Mouse (Mus musculus) heart, embryonic 15.5 days (tissue): Measurements from ENCODE around the gene Spesp1. TPM values are rescaled to one million over a fixed set of nuclear protein-coding genes. Genes with fewer than 3 reads are reported as not detected.

Source experiments
- ATAC-seq: fragments of 200-750 bp; cut with Nextera tagmentation; replicated peaks from 2 replicates; pipeline ENCODE4 v1.8.0; 2017; ENCODE audit warnings: low read depth, moderate TSS enrichment; ENCODE audit not compliant: insufficient number of reproducible peaks, insufficient read depth, low FRiP score
- H3K27ac ChIP-seq: fragments of 300-500 bp; sonication (generic); 2 replicates; pipeline ENCODE4 v1.5.1; 2015; ENCODE audit warnings: mild to moderate bottlenecking, inconsistent platforms
- H3K27me3 ChIP-seq: fragments of 300-500 bp; sonication (generic); 2 replicates; pipeline ENCODE4 v1.6.1; 2015; ENCODE audit warnings: inconsistent platforms
- H3K36me3 ChIP-seq: fragments of 300-500 bp; sonication (generic); 2 replicates; pipeline ENCODE4 v1.6.1; 2015; ENCODE audit warnings: mild to moderate bottlenecking, inconsistent platforms
- H3K4me1 ChIP-seq: fragments of 300-500 bp; sonication (generic); replicated peaks from 2 replicates; pipeline ENCODE4 v1.6.1; 2015; ENCODE audit warnings: inconsistent platforms
- H3K4me2 ChIP-seq: fragments of 300-500 bp; sonication (generic); 2 replicates; pipeline ENCODE4 v1.6.1; 2015; ENCODE audit warnings: inconsistent platforms, mild to moderate bottlenecking, moderate library complexity
- H3K4me3 ChIP-seq: fragments of 300-500 bp; sonication (generic); 2 replicates; pipeline ENCODE4 v1.5.1; 2015; ENCODE audit warnings: mild to moderate bottlenecking, inconsistent platforms
- H3K9ac ChIP-seq: fragments of 300-500 bp; sonication (generic); 2 replicates; pipeline ENCODE4 v1.6.1; 2015; ENCODE audit warnings: mild to moderate bottlenecking, inconsistent platforms
- H3K9me3 ChIP-seq: fragments of 300-500 bp; sonication (generic); replicated peaks from 2 replicates; pipeline ENCODE4 v1.6.1; 2016; ENCODE audit warnings: inconsistent platforms
- WGBS: fragments of 180-500 bp; shearing (Covaris S2); methylation state at CpG from one replicate; pipeline ENCODE4 v1.1.7; 2015; ENCODE audit warnings: mixed read lengths; 5-methylcytosine and 5-hydroxymethylcytosine counted together
- polyA plus RNA-seq: library from polyadenylated mRNA; unstranded; fragments of >200 nt; fragmentation: Nextera tagmentation; extraction: Ambion mirVana; gene quantifications from 2 replicates; pipeline ENCODE4 v1.2.1, GENCODE M21; 2015

Spesp1 gene
- not detected in 2 replicates for polyA plus RNA-seq

- Histone ChIP-seq H3K4me3 (no peak within 1 kb of the TSS), H3K27me3 (no peaks in the 10 kb centered on the region), H3K9ac (no peak within 1 kb of the TSS), H3K27ac (no peak within 1 kb of the TSS), H3K36me3 (no peaks in the 10 kb centered on the region), H3K4me1 (no peaks in the 10 kb centered on the region), H3K4me2 (no peak within 1 kb of the TSS), H3K9me3 (no peaks in the 10 kb centered on the region)
- ATAC-seq = no peak
- WGBS = 80% methylated on average over 27 of the region's 27 CpGs
Measured at GRCm38 (mm10) chr9:62281991-62282390, at the start of gene Spesp1. Spesp1 (minus strand) TSS chr9:62282208.

DNA sequence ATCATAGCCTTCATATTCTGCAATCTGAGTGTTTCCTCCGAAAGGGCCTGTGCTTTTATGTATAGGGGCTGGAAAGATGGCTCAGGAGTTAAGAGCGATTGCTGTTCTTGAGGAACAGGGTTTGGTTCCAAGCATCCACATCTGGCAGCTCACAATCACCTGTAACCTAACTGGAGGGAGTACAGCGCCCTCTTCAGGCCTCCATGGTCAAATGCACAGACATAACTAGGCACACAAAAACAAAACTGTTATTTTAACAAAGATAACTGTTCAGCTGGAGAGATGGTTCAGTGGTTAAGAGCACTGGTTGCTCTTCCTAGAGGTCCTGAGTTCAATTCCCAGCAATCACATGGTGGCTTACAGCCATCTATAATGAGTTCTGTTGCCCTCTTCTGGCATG lies 44.0 kb upstream of the Spesp1 start:
- Histone ChIP-seq H3K4me3 (no peak overlapping the region), H3K9me3 (0 out of 2 replicates have a peak, but pooled peaks cover 1% of the 10 kb centered on the region), H3K36me3 (no peaks in the 10 kb centered on the region), H3K27me3 (no peaks in the 10 kb centered on the region), H3K9ac (no peak overlapping the region), H3K27ac (no peak overlapping the region), H3K4me1 (no peaks in the 10 kb centered on the region), H3K4me2 (no peak overlapping the region)
- ATAC-seq = no peak
- 65% methylated on average over 3 of the region's 3 CpGs for WGBS

DNA sequence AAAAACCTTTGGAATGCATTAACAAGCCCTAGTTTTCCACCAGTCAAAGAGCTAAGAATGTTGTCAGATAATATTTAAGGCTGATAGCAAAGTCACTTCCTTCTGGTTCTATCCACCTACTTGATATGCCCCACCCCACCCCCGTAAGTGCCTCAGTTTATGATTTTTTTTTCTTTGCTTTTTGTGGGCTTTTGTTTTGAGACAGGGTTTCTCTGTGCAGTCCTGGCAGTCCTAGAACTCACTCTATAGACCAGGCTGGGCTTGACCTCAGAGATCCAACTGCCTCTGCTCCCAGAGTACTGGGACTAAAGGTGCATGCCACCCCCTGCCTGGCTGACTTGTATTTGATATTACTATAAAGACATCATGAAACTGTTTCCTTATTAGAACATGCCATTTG lies 41.8 kb upstream of the Spesp1 start:
- no peak for ATAC-seq
- Histone ChIP-seq H3K4me1 (no peaks in the 10 kb centered on the region), H3K9ac (no peak overlapping the region), H3K9me3 (0 out of 2 replicates have a peak, but pooled peaks cover 3% of the 10 kb centered on the region), H3K4me2 (no peak overlapping the region), H3K4me3 (no peak overlapping the region), H3K27me3 (no peaks in the 10 kb centered on the region), H3K36me3 (no peaks in the 10 kb centered on the region), H3K27ac (no peak overlapping the region)
- WGBS = 72% methylated on average over 1 of the region's 1 CpGs

GRCm38 (mm10) chr9:62318729-62319128 lies 36.7 kb upstream of the Spesp1 start:
- Histone ChIP-seq H3K4me2 (no peak overlapping the region), H3K9me3 (0 out of 2 replicates have a peak, but pooled peaks cover 3% of the 10 kb centered on the region), H3K9ac (no peak overlapping the region), H3K27ac (no peak overlapping the region), H3K27me3 (no peaks in the 10 kb centered on the region), H3K4me1 (no peaks in the 10 kb centered on the region), H3K4me3 (no peak overlapping the region), H3K36me3 (no peaks in the 10 kb centered on the region)
- ATAC-seq = no peak
- WGBS = 79% methylated on average over 4 of the region's 4 CpGs

- H3K4me1 ChIP-seq = no peaks in the 10 kb centered on the region
- WGBS = 79% methylated on average over 6 of the region's 6 CpGs
Measured at GRCm38 (mm10) chr9:62315556-62315955, 33.5 kb upstream of the Spesp1 start.

DNA sequence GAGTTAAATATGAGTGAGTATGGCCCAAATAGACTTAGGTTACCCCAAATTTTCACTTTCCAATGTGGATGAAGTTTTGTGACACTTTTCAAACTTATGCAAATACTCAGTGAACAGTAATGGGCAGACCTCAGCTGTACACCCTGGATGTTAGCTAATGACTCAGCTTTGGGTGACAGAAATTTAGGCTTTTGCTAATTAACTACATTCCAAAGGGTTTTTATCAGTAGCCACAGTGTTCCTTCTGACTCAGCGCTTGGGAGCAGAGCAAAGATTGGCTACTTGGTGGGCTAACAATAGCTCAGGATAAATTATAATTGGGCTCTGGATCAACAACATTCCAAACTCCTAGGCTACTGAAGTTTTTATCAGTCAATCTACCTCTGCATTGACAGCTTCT lies 14.9 kb upstream of the Spesp1 start:
- no peak overlapping the region for H3K9ac ChIP-seq
- WGBS = 50% methylated on average over 1 of the region's 1 CpGs
- no peak for ATAC-seq
- H3K4me3 ChIP-seq = no peak overlapping the region
- no peaks in the 10 kb centered on the region for H3K9me3 ChIP-seq
- no peaks in the 10 kb centered on the region for H3K4me1 ChIP-seq
- H3K4me2 ChIP-seq = no peak overlapping the region
- no peaks in the 10 kb centered on the region for H3K36me3 ChIP-seq
- no peaks in the 10 kb centered on the region for H3K27me3 ChIP-seq
- H3K27ac ChIP-seq = no peak overlapping the region

More at GRCm38 (mm10) chr9:62315556-62315955, 33.5 kb upstream of the Spesp1 start:
- Histone ChIP-seq H3K36me3 (no peaks in the 10 kb centered on the region), H3K9ac (no peak overlapping the region), H3K9me3 (no peaks in the 10 kb centered on the region), H3K4me2 (no peak overlapping the region), H3K27ac (no peak overlapping the region), H3K27me3 (no peaks in the 10 kb centered on the region), H3K4me3 (no peak overlapping the region)
- no peak for ATAC-seq

- H3K27ac ChIP-seq = no peak overlapping the region
- no peak overlapping the region for H3K4me3 ChIP-seq
- no peak for ATAC-seq
- H3K27me3 ChIP-seq = no peaks in the 10 kb centered on the region
- H3K9ac ChIP-seq = no peak overlapping the region
- no peak overlapping the region for H3K4me2 ChIP-seq
- H3K4me1 ChIP-seq = no peaks in the 10 kb centered on the region
- no peaks in the 10 kb centered on the region for H3K36me3 ChIP-seq
- no peaks in the 10 kb centered on the region for H3K9me3 ChIP-seq
- 20% methylated on average over 7 of the region's 7 CpGs for WGBS
Measured at GRCm38 (mm10) chr9:62295006-62295698, 13.1 kb upstream of the Spesp1 start.

GRCm38 (mm10) chr9:62287633-62288025 lies 5.6 kb upstream of the Spesp1 start:
- Histone ChIP-seq H3K4me2 (no peak overlapping the region), H3K9ac (no peak overlapping the region), H3K4me1 (no peaks in the 10 kb centered on the region), H3K36me3 (no peaks in the 10 kb centered on the region), H3K27me3 (no peaks in the 10 kb centered on the region), H3K4me3 (no peak overlapping the region), H3K9me3 (no peaks in the 10 kb centered on the region), H3K27ac (no peak overlapping the region)
- 67% methylated on average over 4 of the region's 4 CpGs for WGBS
- ATAC-seq = no peak

GRCm38 (mm10) chr9:62286967-62287632 lies 5.1 kb upstream of the Spesp1 start:
- WGBS = 37% methylated on average over 4 of the region's 4 CpGs
- Histone ChIP-seq H3K4me1 (no peaks in the 10 kb centered on the region), H3K4me3 (no peak overlapping the region), H3K36me3 (no peaks in the 10 kb centered on the region), H3K27ac (no peak overlapping the region), H3K4me2 (no peak overlapping the region), H3K9me3 (no peaks in the 10 kb centered on the region), H3K9ac (no peak overlapping the region), H3K27me3 (no peaks in the 10 kb centered on the region)
- no peak for ATAC-seq

GRCm38 (mm10) chr9:62284266-62284665 lies 2.3 kb upstream of the Spesp1 start:
- H3K36me3 ChIP-seq = no peaks in the 10 kb centered on the region
- 59% methylated on average over 7 of the region's 7 CpGs for WGBS
- H3K9ac ChIP-seq = no peak overlapping the region
- H3K4me3 ChIP-seq = no peak overlapping the region
- no peak overlapping the region for H3K4me2 ChIP-seq
- no peak overlapping the region for H3K27ac ChIP-seq
- ATAC-seq = no peak
- H3K9me3 ChIP-seq = no peaks in the 10 kb centered on the region
- H3K27me3 ChIP-seq = no peaks in the 10 kb centered on the region
- no peaks in the 10 kb centered on the region for H3K4me1 ChIP-seq

GRCm38 (mm10) chr9:62276899-62277298 lies 5.1 kb downstream of the Spesp1 start:
- Histone ChIP-seq H3K36me3 (no peaks in the 10 kb centered on the region), H3K4me2 (no peak overlapping the region), H3K27me3 (no peaks in the 10 kb centered on the region), H3K4me3 (no peak overlapping the region), H3K4me1 (no peaks in the 10 kb centered on the region), H3K9ac (no peak overlapping the region), H3K9me3 (no peaks in the 10 kb centered on the region), H3K27ac (no peak overlapping the region)
- WGBS = 59% methylated on average over 4 of the region's 4 CpGs
- no peak for ATAC-seq
